Mouse (Mus musculus): Measurements from ENCODE around the gene Gtf2e1. TPM values are rescaled to one million over a fixed set of nuclear protein-coding genes. Genes with fewer than 3 reads are reported as not detected.

Gene Gtf2e1
- polyA plus RNA-seq, 1 experiment: 5.0 TPM

- no peak overlapping the region for H3K27ac ChIP-seq (ENCODE audit: control insufficient read depth, insufficient read depth, low read depth, low read length, poor library complexity)
- WGBS: 88% methylated on average over 4 of the region's 4 CpGs
- no peaks in the 10 kb centered on the region for H3K4me1 ChIP-seq (ENCODE audit: control insufficient read depth, insufficient read depth, low read length)
- H3K4me3 ChIP-seq (replicated peaks; ENCODE audit: control insufficient read depth, low read depth, low read length): no peak overlapping the region
- no peak for TF ChIP-seq POLR2A (IDR thresholded peaks at IDR 0.05; ENCODE audit: borderline replicate concordance, control insufficient read depth, low read depth, low read length)
- TF ChIP-seq CTCF (IDR thresholded peaks at IDR 0.05; ENCODE audit: control insufficient read depth, insufficient read depth, low read length): no peak
These were observed 21.9 kb downstream of the Gtf2e1 start for GRCm38 (mm10) chr16:37517596-37518211.

GRCm38 (mm10) chr16:37516376-37516993 is 23.1 kb downstream of the Gtf2e1 start:
- TF ChIP-seq CTCF (IDR thresholded peaks at IDR 0.05; ENCODE audit: control insufficient read depth, insufficient read depth, low read length) (no peak), POLR2A (IDR thresholded peaks at IDR 0.05; ENCODE audit: borderline replicate concordance, control insufficient read depth, low read depth, low read length) (no peak)
- no peak overlapping the region for H3K4me3 ChIP-seq (replicated peaks; ENCODE audit: control insufficient read depth, low read depth, low read length)
- 83% methylated on average over 6 of the region's 6 CpGs for WGBS
- H3K27ac ChIP-seq (ENCODE audit: control insufficient read depth, insufficient read depth, low read depth, low read length, poor library complexity): no peak overlapping the region
- no peaks in the 10 kb centered on the region for H3K4me1 ChIP-seq (ENCODE audit: control insufficient read depth, insufficient read depth, low read length)

- Histone ChIP-seq H3K4me1 (ENCODE audit: control insufficient read depth, insufficient read depth, low read length) (no peaks in the 10 kb centered on the region), H3K4me3 (replicated peaks; ENCODE audit: control insufficient read depth, low read depth, low read length) (no peak overlapping the region), H3K27ac (ENCODE audit: control insufficient read depth, insufficient read depth, low read depth, low read length, poor library complexity) (no peak overlapping the region)
- 92% methylated on average over 8 of the region's 8 CpGs for WGBS
- TF ChIP-seq CTCF (IDR thresholded peaks at IDR 0.05; ENCODE audit: control insufficient read depth, insufficient read depth, low read length) (no peak), POLR2A (IDR thresholded peaks at IDR 0.05; ENCODE audit: borderline replicate concordance, control insufficient read depth, low read depth, low read length) (no peak)
These were observed 24.9 kb downstream of the Gtf2e1 start for GRCm38 (mm10) chr16:37514644-37515043.

- WGBS: 92% methylated on average over 15 of the region's 15 CpGs
These were observed 28.1 kb downstream of the Gtf2e1 start for GRCm38 (mm10) chr16:37511489-37511888.

DNA sequence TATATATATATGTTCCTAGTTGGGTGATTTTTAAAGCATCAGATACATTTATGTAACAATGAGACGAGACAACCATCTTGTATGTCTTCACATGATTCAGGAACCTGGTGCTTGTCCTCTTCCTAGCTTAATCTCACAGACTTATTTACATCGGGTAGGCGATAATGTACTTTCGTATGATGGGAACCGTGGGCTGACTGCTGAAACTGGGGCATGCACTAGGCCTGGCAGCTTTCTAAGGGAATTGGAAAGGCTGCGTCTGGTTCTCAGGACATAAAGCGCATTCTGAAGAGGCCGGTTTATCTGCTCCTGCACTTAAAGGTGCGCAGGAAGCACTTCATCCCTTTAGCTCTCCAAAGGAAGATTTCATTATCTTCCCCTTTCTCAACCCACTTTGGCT is 32.8 kb downstream of the Gtf2e1 start:
- Histone ChIP-seq H3K4me3 (replicated peaks; ENCODE audit: control insufficient read depth, low read depth, low read length) (no peak overlapping the region), H3K4me1 (ENCODE audit: control insufficient read depth, insufficient read depth, low read length) (no peaks in the 10 kb centered on the region), H3K27ac (ENCODE audit: control insufficient read depth, insufficient read depth, low read depth, low read length, poor library complexity) (no peak overlapping the region)
- TF ChIP-seq POLR2A (IDR thresholded peaks at IDR 0.05; ENCODE audit: borderline replicate concordance, control insufficient read depth, low read depth, low read length) (no peak), CTCF (IDR thresholded peaks at IDR 0.05; ENCODE audit: control insufficient read depth, insufficient read depth, low read length) (no peak)
- 91% methylated on average over 9 of the region's 9 CpGs for WGBS

More at GRCm38 (mm10) chr16:37511489-37511888, 28.1 kb downstream of the Gtf2e1 start:
- Histone ChIP-seq H3K4me1 (ENCODE audit: control insufficient read depth, insufficient read depth, low read length) (no peaks in the 10 kb centered on the region), H3K4me3 (replicated peaks; ENCODE audit: control insufficient read depth, low read depth, low read length) (no peak overlapping the region), H3K27ac (ENCODE audit: control insufficient read depth, insufficient read depth, low read depth, low read length, poor library complexity) (no peak overlapping the region)
- no peak for TF ChIP-seq POLR2A (IDR thresholded peaks at IDR 0.05; ENCODE audit: borderline replicate concordance, control insufficient read depth, low read depth, low read length)
- no peak for TF ChIP-seq CTCF (IDR thresholded peaks at IDR 0.05; ENCODE audit: control insufficient read depth, insufficient read depth, low read length)

- 66% methylated on average over 1 of the region's 1 CpGs for WGBS
- Histone ChIP-seq H3K4me3 (replicated peaks; ENCODE audit: control insufficient read depth, low read depth, low read length) (no peak overlapping the region), H3K4me1 (ENCODE audit: control insufficient read depth, insufficient read depth, low read length) (no peaks in the 10 kb centered on the region), H3K27ac (ENCODE audit: control insufficient read depth, insufficient read depth, low read depth, low read length, poor library complexity) (no peak overlapping the region)
- TF ChIP-seq CTCF (IDR thresholded peaks at IDR 0.05; ENCODE audit: control insufficient read depth, insufficient read depth, low read length) (no peak), POLR2A (IDR thresholded peaks at IDR 0.05; ENCODE audit: borderline replicate concordance, control insufficient read depth, low read depth, low read length) (no peak)
These were observed 35.1 kb downstream of the Gtf2e1 start for GRCm38 (mm10) chr16:37504517-37504916.

GRCm38 (mm10) chr16:37498581-37498980 is 41.0 kb downstream of the Gtf2e1 start:
- TF ChIP-seq POLR2A (IDR thresholded peaks at IDR 0.05; ENCODE audit: borderline replicate concordance, control insufficient read depth, low read depth, low read length) (no peak), CTCF (IDR thresholded peaks at IDR 0.05; ENCODE audit: control insufficient read depth, insufficient read depth, low read length) (no peak)
- WGBS: 78% methylated on average over 9 of the region's 9 CpGs
- no peak overlapping the region for H3K4me3 ChIP-seq (replicated peaks; ENCODE audit: control insufficient read depth, low read depth, low read length)

GRCm38 (mm10) chr16:37495017-37495416 is 44.6 kb downstream of the Gtf2e1 start:
- Histone ChIP-seq H3K4me1 (ENCODE audit: control insufficient read depth, insufficient read depth, low read length) (no peaks in the 10 kb centered on the region), H3K4me3 (replicated peaks; ENCODE audit: control insufficient read depth, low read depth, low read length) (no peak overlapping the region), H3K27ac (ENCODE audit: control insufficient read depth, insufficient read depth, low read depth, low read length, poor library complexity) (no peak overlapping the region)
- TF ChIP-seq POLR2A (IDR thresholded peaks at IDR 0.05; ENCODE audit: borderline replicate concordance, control insufficient read depth, low read depth, low read length): no peak
- TF ChIP-seq CTCF (IDR thresholded peaks at IDR 0.05; ENCODE audit: control insufficient read depth, insufficient read depth, low read length): no peak
- WGBS: 76% methylated on average over 6 of the region's 6 CpGs

More at GRCm38 (mm10) chr16:37498581-37498980, 41.0 kb downstream of the Gtf2e1 start:
- Histone ChIP-seq H3K27ac (ENCODE audit: control insufficient read depth, insufficient read depth, low read depth, low read length, poor library complexity) (no peak overlapping the region), H3K4me1 (ENCODE audit: control insufficient read depth, insufficient read depth, low read length) (no peaks in the 10 kb centered on the region)

Data from bone marrow, adult 2 months (tissue).